Mouse (Mus musculus) thymus, adult 2 months (tissue): ENCODE data around the gene Ctc1.

Source experiments
- CTCF ChIP-seq: fragments of 200-500 bp; IDR thresholded peaks from 2 replicates; pipeline ENCODE4 v1.5.1; 2012; ENCODE audit warnings: mild to moderate bottlenecking, control low read depth, low read length, moderate library complexity, borderline replicate concordance; ENCODE audit not compliant: control insufficient read depth, poor library complexity, insufficient read depth; ENCODE audit errors: extremely low read depth
- POLR2A ChIP-seq: fragments of 200-500 bp; IDR thresholded peaks from 2 replicates; pipeline ENCODE4 v1.6.1; 2012; ENCODE audit warnings: mild to moderate bottlenecking, low read length, control low read depth, moderate library complexity; ENCODE audit not compliant: control insufficient read depth, poor library complexity, insufficient read depth; ENCODE audit errors: extremely low read depth

DNA sequence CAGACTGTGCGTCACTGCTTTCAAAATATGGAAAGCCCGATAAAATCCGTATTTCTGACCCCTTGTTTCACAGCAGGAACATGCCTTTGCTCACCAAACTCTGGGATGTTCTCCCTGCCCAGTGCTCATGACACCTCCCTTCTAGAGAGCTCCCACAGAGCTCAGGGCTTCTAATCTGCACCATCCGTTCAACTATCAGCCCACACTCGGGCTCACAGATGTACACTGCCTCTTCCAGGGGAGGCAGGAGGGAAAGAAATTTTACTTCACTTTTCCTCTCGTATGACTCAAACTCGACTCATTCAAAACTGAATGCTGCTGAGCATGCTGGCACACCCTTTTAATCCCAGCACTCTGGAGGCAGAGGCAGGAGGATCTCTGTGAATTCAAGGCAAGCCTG lies 10.5 kb upstream of the Ctc1 start:
- TF ChIP-seq CTCF (no peak), POLR2A (no peak)
